Mouse (Mus musculus) urinary bladder, postnatal 14 days (tissue): ENCODE measurements around the gene 4930412O13Rik.

Experiments used
- DNase-seq: peaks from one replicate; pipeline ENCODE4 v3.0.0; 2021; ENCODE audit warnings: low spot score

Gene 4930412O13Rik

GRCm38 (mm10) chr2:9881051-9881591, at the start of gene 4930412O13Rik:
4930412O13Rik (plus strand) TSS chr2:9881252.
- no peak for DNase-seq

GRCm38 (mm10) chr2:9833712-9834111, 47.3 kb upstream of the 4930412O13Rik start:
- no peak for DNase-seq

- no peak for DNase-seq
Observed at GRCm38 (mm10) chr2:9835195-9835594, 45.9 kb upstream of the 4930412O13Rik start.

- no peak for DNase-seq
Observed at GRCm38 (mm10) chr2:9852851-9853576, 28.0 kb upstream of the 4930412O13Rik start.

- DNase-seq = no peak
Observed at GRCm38 (mm10) chr2:9855861-9856260, 25.2 kb upstream of the 4930412O13Rik start.

GRCm38 (mm10) chr2:9860698-9861097, 20.4 kb upstream of the 4930412O13Rik start:
- DNase-seq = no peak

- DNase-seq = no peak
Observed at GRCm38 (mm10) chr2:9867092-9867825, 13.8 kb upstream of the 4930412O13Rik start.

GRCm38 (mm10) chr2:9871141-9871716, 9.8 kb upstream of the 4930412O13Rik start:
- DNase-seq = no peak

- no peak for DNase-seq
Observed at GRCm38 (mm10) chr2:9871798-9872197, 9.3 kb upstream of the 4930412O13Rik start.

- DNase-seq = no peak
Observed at GRCm38 (mm10) chr2:9872682-9873081, 8.4 kb upstream of the 4930412O13Rik start.

- no peak for DNase-seq
Observed at GRCm38 (mm10) chr2:9873757-9874156, 7.3 kb upstream of the 4930412O13Rik start.

- DNase-seq = no peak
Observed at GRCm38 (mm10) chr2:9874467-9875219, 6.4 kb upstream of the 4930412O13Rik start.

- DNase-seq = no peak
Observed at GRCm38 (mm10) chr2:9875220-9875619, 5.8 kb upstream of the 4930412O13Rik start.

- peak; percentile 2 for DNase-seq
Observed at GRCm38 (mm10) chr2:9875676-9876357, 5.2 kb upstream of the 4930412O13Rik start.

GRCm38 (mm10) chr2:9876621-9877325, 4.3 kb upstream of the 4930412O13Rik start:
- DNase-seq = no peak

- no peak for DNase-seq
Observed at GRCm38 (mm10) chr2:9877326-9877690, 3.7 kb upstream of the 4930412O13Rik start.

GRCm38 (mm10) chr2:9877966-9878563, 3.0 kb upstream of the 4930412O13Rik start:
- no peak for DNase-seq

GRCm38 (mm10) chr2:9878564-9879081, 2.4 kb upstream of the 4930412O13Rik start:
- peak; percentile 88 for DNase-seq

GRCm38 (mm10) chr2:9879092-9879491, 2.0 kb upstream of the 4930412O13Rik start:
- DNase-seq = no peak

- peak; percentile 97 for DNase-seq
Observed at GRCm38 (mm10) chr2:9879493-9879892, 1.6 kb upstream of the 4930412O13Rik start.
